8 mouse cellular contexts compared by ENCODE assay signal in genomic region chr4:53713704-53714050, GRCm38 (mm10). TPM values are rescaled to one million over a fixed set of nuclear protein-coding genes. Genes with fewer than 3 reads are reported as not detected.
DNase-seq lines count a peak whose midpoint lies in the region; ATAC-seq and TF ChIP-seq lines count a peak whose summit lies in the region.

Fktn (plus strand) TSS chr4:53713998.

- no peak for TF ChIP-seq CTCF in small intestine, adult 2 months (IDR thresholded peaks at IDR 0.05; ENCODE audit: extremely low read depth, insufficient read length, insufficient replicate concordance, low read depth, low read length)

- DNase-seq in layer of hippocampus, adult 8-10 months (ENCODE audit: low spot score in 2 of 2) = no peak
- DNase-seq in layer of hippocampus, adult 11-12 months (ENCODE audit: low spot score) = no peak
- no peak for DNase-seq in heart, postnatal 36 days
- DNase-seq in cerebellum, postnatal 25 days = no peak
- no peak for DNase-seq in urinary bladder, postnatal 4 days (ENCODE audit: low spot score in 2 of 2)

- peak within 1 kb of the TSS; percentile 97 for H3K4me3 ChIP-seq in brown adipose tissue, adult 24 weeks (ENCODE audit: insufficient read depth, low read depth, low read length)
- peak within 1 kb of the TSS; percentile 79 for H3K4me3 ChIP-seq in limb, embryonic 12.5 days (replicated peaks)
- peak within 1 kb of the TSS; percentile 90 for H3K4me3 ChIP-seq in small intestine, adult 2 months (ENCODE audit: low read depth, low read length)

- ATAC-seq in limb, embryonic 12.5 days (ENCODE audit: insufficient number of reproducible peaks, insufficient read depth, low FRiP score, low TSS enrichment, low read depth) = peak; percentile 68

- intact Hi-C loops in heart, postnatal 36 days (cut with DNase I) = loop anchor here (5.0 to 10.0 kb wide), 2 partner anchors 111 to 329 kb away; no protein-coding TSS in a partner anchor

- H3K27ac ChIP-seq in brown adipose tissue, adult 24 weeks (replicated peaks; ENCODE audit: low read depth, low read length) = peak within 1 kb of the TSS; percentile 82
- peak within 1 kb of the TSS; percentile 88 for H3K27ac ChIP-seq in limb, embryonic 12.5 days
- H3K27ac ChIP-seq in small intestine, adult 2 months (ENCODE audit: insufficient read depth, low read depth, low read length) = peak within 1 kb of the TSS; percentile 34

- no peaks in the 10 kb centered on the region for H3K4me1 ChIP-seq in brown adipose tissue, adult 24 weeks (ENCODE audit: control insufficient read depth, insufficient read depth, insufficient read length, low read length)
- H3K4me1 ChIP-seq in limb, embryonic 12.5 days (replicated peaks) = peaks cover 5% of the 10 kb centered on the region
- H3K4me1 ChIP-seq in small intestine, adult 2 months (ENCODE audit: control insufficient read depth, insufficient read depth, insufficient read length, low read length) = no peaks in the 10 kb centered on the region

- no peaks in the 10 kb centered on the region for H3K27me3 ChIP-seq in limb, embryonic 12.5 days
- H3K27me3 ChIP-seq in small intestine, adult 2 months (ENCODE audit: control insufficient read depth, insufficient read depth, low read length) = no peaks in the 10 kb centered on the region

- no peaks in the 10 kb centered on the region for H3K9me3 ChIP-seq in limb, embryonic 12.5 days

- no peak for TF ChIP-seq POLR2A in small intestine, adult 2 months (IDR thresholded peaks at IDR 0.05; ENCODE audit: low read depth, low read length)

- H3K9ac ChIP-seq in limb, embryonic 12.5 days (replicated peaks) = peak within 1 kb of the TSS; percentile 85

- H3K4me2 ChIP-seq in limb, embryonic 12.5 days = peak within 1 kb of the TSS; percentile 78

- peaks cover 4% of the 10 kb centered on the region; the same call in 1 of the 2 replicates for H3K36me3 ChIP-seq in limb, embryonic 12.5 days
- H3K36me3 ChIP-seq in small intestine, adult 2 months (ENCODE audit: control insufficient read depth, insufficient read depth, low read length) = no peaks in the 10 kb centered on the region

- WGBS in limb, embryonic 12.5 days = 8% methylated on average over 7 of the region's 7 CpGs
- 18% methylated on average over 7 of the region's 7 CpGs for WGBS in small intestine, adult 2 months

RNA-seq across cellular contexts. Expression of gene Fktn, which starts in this region (rescaled TPM):
- 10 to 100 TPM; 25.9 to 33.2 (median 29.3) TPM for total RNA-seq in layer of hippocampus, adult 8-10 months (2022)
- 21.2 and 22.3 TPM in 2 replicates for polyA plus RNA-seq in brown adipose tissue, adult 24 weeks (2012; ENCODE audit: insufficient read depth, insufficient read length, missing spikeins)
- 10 to 100 TPM; 16.9 to 18.3 TPM for total RNA-seq in heart, postnatal 36 days (2021)
- 14.5 TPM in 2 replicates for polyA plus RNA-seq in limb, embryonic 12.5 days (2016; fragmentation: Nextera tagmentation; extraction: Ambion mirVana)
- polyA plus RNA-seq in small intestine, adult 2 months (2012; rRNA removed) = 0.61 and 0.96 TPM in 2 replicates

Comparison
In these comparisons a context has a peak if more than half of its experiments do, and no peak if none do; other contexts are left out.
1. H3K27ac ChIP-seq: peak in every context shown above with its lines; median percentile 88 in limb, embryonic 12.5 days; 82 in brown adipose tissue, adult 24 weeks; 34 in small intestine, adult 2 months.